Mouse (Mus musculus): ENCODE results near the gene Alyref.

Alyref gene

GRCm38 (mm10) chr11:120625152-120625775 is 27.1 kb upstream of the Alyref start, which contains the start of gene Sirt7:
Sirt7 (minus strand) TSS chr11:120625240.
- DNase-seq: no peak

GRCm38 (mm10) chr11:120624680-120625111 is 26.5 kb upstream of the Alyref start:
- peak; percentile 89 for DNase-seq

- DNase-seq: peak; percentile 85
Measured at GRCm38 (mm10) chr11:120623961-120624679, 26.0 kb upstream of the Alyref start.

- DNase-seq: no peak
Measured at GRCm38 (mm10) chr11:120622805-120623204, 24.6 kb upstream of the Alyref start.

- DNase-seq: no peak
Measured at GRCm38 (mm10) chr11:120620195-120620594, 22.0 kb upstream of the Alyref start.

- DNase-seq: no peak
Measured at GRCm38 (mm10) chr11:120618619-120619535, 20.7 kb upstream of the Alyref start.

- DNase-seq: peak; percentile 97
Measured at GRCm38 (mm10) chr11:120617519-120618112, 19.5 kb upstream of the Alyref start, which contains the start of gene Pcyt2. Pcyt2 (minus strand) TSS chr11:120617936.

- peak; percentile 48 for DNase-seq
Measured at GRCm38 (mm10) chr11:120616617-120617294, 18.6 kb upstream of the Alyref start.

- no peak for DNase-seq
Measured at GRCm38 (mm10) chr11:120615606-120616203, 17.5 kb upstream of the Alyref start.

GRCm38 (mm10) chr11:120615167-120615566 is 17.0 kb upstream of the Alyref start:
- no peak for DNase-seq

GRCm38 (mm10) chr11:120613976-120614375 is 15.8 kb upstream of the Alyref start:
- no peak for DNase-seq

GRCm38 (mm10) chr11:120613481-120613972 is 15.4 kb upstream of the Alyref start:
- DNase-seq: no peak

- DNase-seq: peak; percentile 80
Measured at GRCm38 (mm10) chr11:120612763-120613162, 14.6 kb upstream of the Alyref start.

GRCm38 (mm10) chr11:120610477-120611046 is 12.4 kb upstream of the Alyref start:
- DNase-seq: no peak

- DNase-seq: peak; percentile 63
Measured at GRCm38 (mm10) chr11:120609250-120609649, 11.1 kb upstream of the Alyref start.

- DNase-seq: no peak
Measured at GRCm38 (mm10) chr11:120608241-120609034, 10.3 kb upstream of the Alyref start, which contains the start of gene Npb. Npb (plus strand) TSS chr11:120608477.

- DNase-seq: no peak
Measured at GRCm38 (mm10) chr11:120606764-120607163, 8.6 kb upstream of the Alyref start.

GRCm38 (mm10) chr11:120605667-120606066 is 7.5 kb upstream of the Alyref start:
- no peak for DNase-seq

- DNase-seq: peak; percentile 62
Measured at GRCm38 (mm10) chr11:120603545-120603944, 5.4 kb upstream of the Alyref start.

GRCm38 (mm10) chr11:120600716-120601115 is 2.6 kb upstream of the Alyref start:
- DNase-seq: no peak

Data from liver (tissue).